Mouse (Mus musculus) heart, adult 2 months (tissue): ENCODE results near the gene Cdk14.

ENCODE experiments used
- CTCF ChIP-seq: fragments of 200-600 bp; IDR thresholded peaks from 2 replicates; pipeline ENCODE4 v1.8.1; 2022; ENCODE audit warnings: antibody characterized with exemption, mild to moderate bottlenecking, moderate library complexity
- EP300 ChIP-seq: fragments of 200-500 bp; IDR thresholded peaks from 2 replicates; pipeline ENCODE4 v1.6.1; 2011; ENCODE audit warnings: low read depth, low read length, control low read depth; ENCODE audit not compliant: insufficient read depth
- POLR2A ChIP-seq: fragments of 200-500 bp; IDR thresholded peaks from 2 replicates; pipeline ENCODE4 v1.6.1; 2011; ENCODE audit warnings: mild to moderate bottlenecking, low read depth, low read length, control low read depth; ENCODE audit not compliant: insufficient read depth

DNA sequence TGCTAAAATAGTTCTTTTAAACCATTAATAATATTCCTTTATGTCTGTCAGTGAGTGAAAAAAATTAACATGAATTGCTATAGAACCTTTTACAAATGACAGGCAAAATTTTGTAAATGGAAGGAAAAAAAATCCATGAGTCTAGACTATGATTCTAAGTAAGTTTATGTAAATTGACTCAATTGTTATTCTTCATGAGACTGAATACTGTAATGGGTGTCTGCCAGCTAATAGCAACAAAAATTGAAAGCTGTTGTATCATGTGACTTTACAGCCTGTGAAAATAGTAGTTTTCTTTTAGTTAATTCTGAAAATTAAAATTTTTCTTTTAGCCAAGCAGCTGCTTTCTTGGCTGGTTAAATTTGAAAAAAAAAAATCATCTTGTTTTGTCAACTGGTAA lies 234.6 kb downstream of the Cdk14 start:
- TF ChIP-seq POLR2A (no peak), CTCF (no peak), EP300 (no peak)
